Mouse (Mus musculus) limb, embryonic 14.5 days (tissue): ENCODE measurements at regions not wholly inside any gene's neighbourhood (a gene's known extent, or its start where the extent isn't known, plus 50 kb on each side); places are given as distances from the start of the nearest gene placed in this dataset.
"Not testable (repeated sequence)": the region's sequence is repeated elsewhere in the genome, so short reads cannot be mapped to it uniquely, and the experiment has no call there.

Source experiments
- ATAC-seq: fragments of 200-750 bp; cut with Nextera tagmentation; 2 replicates; pipeline ENCODE4 v1.8.0; 2017; ENCODE audit warnings: low read depth, moderate number of reproducible peaks, moderate TSS enrichment; ENCODE audit not compliant: low FRiP score
- DNase-seq: peaks from one replicate; pipeline ENCODE4 v3.0.0-alpha.2; 2015; ENCODE audit warnings: low spot score
- H3K27ac ChIP-seq: fragments of 300-500 bp; sonication (generic); replicated peaks from 2 replicates; pipeline ENCODE4 v1.5.1; 2014; ENCODE audit warnings: low read depth, mild to moderate bottlenecking, low read length, moderate library complexity, mixed read lengths
- H3K27me3 ChIP-seq: fragments of 300-500 bp; sonication (generic); 2 replicates; pipeline ENCODE4 v1.6.1; 2014; ENCODE audit warnings: low read length, mixed read lengths; ENCODE audit not compliant: control insufficient read depth, insufficient read depth
- H3K36me3 ChIP-seq: fragments of 300-500 bp; sonication (generic); 2 replicates; pipeline ENCODE4 v1.6.1; 2014; ENCODE audit warnings: mild to moderate bottlenecking, low read length, moderate library complexity, mixed read lengths; ENCODE audit not compliant: control insufficient read depth, insufficient read depth
- H3K4me1 ChIP-seq: fragments of 300-500 bp; sonication (generic); 2 replicates; pipeline ENCODE4 v1.6.1; 2014; ENCODE audit warnings: antibody characterized with exemption, low read length, mixed read lengths; ENCODE audit not compliant: control insufficient read depth, insufficient read depth
- H3K4me2 ChIP-seq: fragments of 300-500 bp; sonication (generic); replicated peaks from 2 replicates; pipeline ENCODE4 v1.6.1; 2014; ENCODE audit warnings: low read depth, mild to moderate bottlenecking, low read length, moderate library complexity; ENCODE audit not compliant: severe bottlenecking
- H3K4me3 ChIP-seq: fragments of 300-500 bp; sonication (generic); replicated peaks from 2 replicates; pipeline ENCODE4 v1.5.1; 2014; ENCODE audit warnings: low read length
- H3K9ac ChIP-seq: fragments of 300-500 bp; sonication (generic); 2 replicates; pipeline ENCODE4 v1.6.1; 2014; ENCODE audit warnings: mild to moderate bottlenecking, low read depth, low read length, moderate library complexity; ENCODE audit not compliant: severe bottlenecking
- H3K9me3 ChIP-seq: fragments of 300-500 bp; sonication (generic); 2 replicates; pipeline ENCODE4 v1.6.1; 2016; ENCODE audit warnings: low read length; ENCODE audit not compliant: control insufficient read depth
- POLR2A ChIP-seq: fragments of 200-500 bp; IDR thresholded peaks from 2 replicates; pipeline ENCODE4 v1.8.0; 2012; ENCODE audit warnings: inconsistent platforms, mild to moderate bottlenecking, moderate library complexity, borderline replicate concordance; ENCODE audit not compliant: insufficient read depth, insufficient read length; ENCODE audit errors: extremely low read depth
- WGBS: fragments of 180-500 bp; shearing (Covaris S2); extraction: QIAGEN DNeasy Blood & Tissue Kit; methylation state at CpG from one replicate; pipeline ENCODE4 v1.1.7; 2014; 5-methylcytosine and 5-hydroxymethylcytosine counted together

GRCm38 (mm10) chr12:39594726-39595125 is 443.1 kb downstream of the Arl4a start:
- ATAC-seq = no peak
- Histone ChIP-seq H3K36me3 (no peaks in the 10 kb centered on the region), H3K4me3 (no peak overlapping the region), H3K4me2 (no peak overlapping the region), H3K9me3 (no peaks in the 10 kb centered on the region), H3K9ac (no peak overlapping the region), H3K4me1 (no peaks in the 10 kb centered on the region), H3K27me3 (no peaks in the 10 kb centered on the region), H3K27ac (no peak overlapping the region)
- DNase-seq = no peak
- 42% methylated on average over 1 of the region's 1 CpGs for WGBS
- no peak for TF ChIP-seq POLR2A

GRCm38 (mm10) chr12:39593781-39594180 is 444.0 kb downstream of the Arl4a start:
- H3K4me2 ChIP-seq, ATAC-seq: not testable (repeated sequence)

GRCm38 (mm10) chr12:39587204-39587909 is 450.5 kb downstream of the Arl4a start:
- H3K36me3 ChIP-seq = no peaks in the 10 kb centered on the region
- H3K4me1 ChIP-seq = no peaks in the 10 kb centered on the region
- 60% methylated on average over 5 of the region's 5 CpGs for WGBS
- no peak overlapping the region for H3K27ac ChIP-seq
- no peak for TF ChIP-seq POLR2A
- no peaks in the 10 kb centered on the region for H3K27me3 ChIP-seq
- no peak overlapping the region for H3K4me2 ChIP-seq
- no peaks in the 10 kb centered on the region for H3K9me3 ChIP-seq
- DNase-seq (no peak), ATAC-seq (no peak)
- no peak overlapping the region for H3K4me3 ChIP-seq
- H3K9ac ChIP-seq = no peak overlapping the region

More at GRCm38 (mm10) chr12:39593781-39594180, 444.0 kb downstream of the Arl4a start:
- H3K9me3 ChIP-seq, H3K36me3 ChIP-seq, H3K4me1 ChIP-seq, H3K9ac ChIP-seq, H3K4me3 ChIP-seq, H3K27me3 ChIP-seq, DNase-seq, H3K27ac ChIP-seq: not testable (repeated sequence)

GRCm38 (mm10) chr12:39586163-39586562 is 451.7 kb downstream of the Arl4a start:
- no peak overlapping the region for H3K9ac ChIP-seq
- H3K9me3 ChIP-seq = no peaks in the 10 kb centered on the region
- H3K27me3 ChIP-seq = no peaks in the 10 kb centered on the region
- WGBS = 75% methylated on average over 4 of the region's 4 CpGs
- H3K4me2 ChIP-seq = no peak overlapping the region
- no peaks in the 10 kb centered on the region for H3K36me3 ChIP-seq
- H3K4me1 ChIP-seq = no peaks in the 10 kb centered on the region
- no peak for TF ChIP-seq POLR2A
- DNase-seq (no peak), ATAC-seq (no peak)
- no peak overlapping the region for H3K4me3 ChIP-seq
- H3K27ac ChIP-seq = no peak overlapping the region

GRCm38 (mm10) chr12:39577610-39578009 is 460.2 kb downstream of the Arl4a start:
- ATAC-seq = no peak
- H3K4me1 ChIP-seq = no peaks in the 10 kb centered on the region
- H3K9ac ChIP-seq = no peak overlapping the region
- TF ChIP-seq POLR2A = no peak
- H3K27ac ChIP-seq = no peak overlapping the region
- H3K4me3 ChIP-seq = no peak overlapping the region
- WGBS = 93% methylated on average over 1 of the region's 1 CpGs
- no peaks in the 10 kb centered on the region for H3K36me3 ChIP-seq
- no peaks in the 10 kb centered on the region for H3K9me3 ChIP-seq
- no peak overlapping the region for H3K4me2 ChIP-seq
- H3K27me3 ChIP-seq = no peaks in the 10 kb centered on the region
- no peak for DNase-seq

- no peaks in the 10 kb centered on the region for H3K9me3 ChIP-seq
- H3K36me3 ChIP-seq = no peaks in the 10 kb centered on the region
- 74% methylated on average over 1 of the region's 1 CpGs for WGBS
- DNase-seq = no peak
- TF ChIP-seq POLR2A = no peak
- no peak overlapping the region for H3K4me3 ChIP-seq
- H3K27me3 ChIP-seq = no peaks in the 10 kb centered on the region
- H3K4me2 ChIP-seq = no peak overlapping the region
- H3K27ac ChIP-seq = no peak overlapping the region
- H3K9ac ChIP-seq = no peak overlapping the region
- no peak for ATAC-seq
- no peaks in the 10 kb centered on the region for H3K4me1 ChIP-seq
Observed at GRCm38 (mm10) chr12:39572802-39573201, 465.0 kb downstream of the Arl4a start.
